Mouse (Mus musculus) liver, embryonic 15.5 days (tissue): ENCODE data around the gene Gm49776. TPM values are rescaled to one million over a fixed set of nuclear protein-coding genes. Genes with fewer than 3 reads are reported as not detected.

Experiments used
- ATAC-seq: fragments of 200-750 bp; cut with Nextera tagmentation; 2 replicates; pipeline ENCODE4 v1.8.0; 2017; ENCODE audit warnings: moderate number of reproducible peaks, mild to moderate bottlenecking, moderate library complexity; ENCODE audit not compliant: insufficient read depth
- H3K27ac ChIP-seq: fragments of 300-500 bp; sonication (generic); replicated peaks from 2 replicates; pipeline ENCODE4 v1.5.1; 2015; ENCODE audit warnings: mild to moderate bottlenecking, inconsistent platforms
- H3K27me3 ChIP-seq: fragments of 300-500 bp; sonication (generic); 2 replicates; pipeline ENCODE4 v1.6.1; 2015; ENCODE audit warnings: mild to moderate bottlenecking, inconsistent platforms
- H3K36me3 ChIP-seq: fragments of 300-500 bp; sonication (generic); replicated peaks from 2 replicates; pipeline ENCODE4 v1.6.1; 2015; ENCODE audit warnings: moderate library complexity, mild to moderate bottlenecking, inconsistent platforms
- H3K4me1 ChIP-seq: fragments of 300-500 bp; sonication (generic); replicated peaks from 2 replicates; pipeline ENCODE4 v1.6.1; 2015; ENCODE audit warnings: inconsistent platforms
- H3K4me2 ChIP-seq: fragments of 300-500 bp; sonication (generic); 2 replicates; pipeline ENCODE4 v1.6.1; 2015; ENCODE audit warnings: moderate library complexity, mild to moderate bottlenecking, inconsistent platforms
- H3K4me3 ChIP-seq: fragments of 300-500 bp; sonication (generic); replicated peaks from 2 replicates; pipeline ENCODE4 v1.5.1; 2015; ENCODE audit warnings: mild to moderate bottlenecking, inconsistent platforms
- H3K9ac ChIP-seq: fragments of 300-500 bp; sonication (generic); 2 replicates; pipeline ENCODE4 v1.6.1; 2015; ENCODE audit warnings: moderate library complexity, mild to moderate bottlenecking, inconsistent platforms
- H3K9me3 ChIP-seq: fragments of 300-500 bp; sonication (generic); replicated peaks from 2 replicates; pipeline ENCODE4 v1.6.1; 2016; ENCODE audit warnings: inconsistent platforms
- WGBS: fragments of 180-500 bp; shearing (Covaris S2); methylation state at CpG from one replicate; pipeline ENCODE4 v1.1.7; 2015; ENCODE audit warnings: mixed read lengths; ENCODE audit not compliant: insufficient replicate concordance; 5-methylcytosine and 5-hydroxymethylcytosine counted together
- polyA plus RNA-seq: library from polyadenylated mRNA; unstranded; fragments of >200 nt; fragmentation: Nextera tagmentation; extraction: Ambion mirVana; gene quantifications from 2 replicates; pipeline ENCODE4 v1.2.1, GENCODE M21; 2015

Gm49776 gene
- polyA plus RNA-seq, 1 experiment from 2014 or later: not detected

- WGBS: 20% methylated on average over 13 of the region's 13 CpGs
- H3K9ac ChIP-seq: peak overlapping the region; percentile 45
- peaks cover 14% of the 10 kb centered on the region for H3K36me3 ChIP-seq
- H3K27ac ChIP-seq: no peak overlapping the region
- peaks cover 41% of the 10 kb centered on the region for H3K4me1 ChIP-seq
- H3K4me2 ChIP-seq: peak overlapping the region; percentile 71
- H3K27me3 ChIP-seq: peaks cover 39% of the 10 kb centered on the region
- ATAC-seq: no peak
- peak overlapping the region; percentile 64 for H3K4me3 ChIP-seq
- no peaks in the 10 kb centered on the region for H3K9me3 ChIP-seq
These were observed 24.0 kb downstream of the Gm49776 start for GRCm38 (mm10) chr16:18233919-18234670.

DNA sequence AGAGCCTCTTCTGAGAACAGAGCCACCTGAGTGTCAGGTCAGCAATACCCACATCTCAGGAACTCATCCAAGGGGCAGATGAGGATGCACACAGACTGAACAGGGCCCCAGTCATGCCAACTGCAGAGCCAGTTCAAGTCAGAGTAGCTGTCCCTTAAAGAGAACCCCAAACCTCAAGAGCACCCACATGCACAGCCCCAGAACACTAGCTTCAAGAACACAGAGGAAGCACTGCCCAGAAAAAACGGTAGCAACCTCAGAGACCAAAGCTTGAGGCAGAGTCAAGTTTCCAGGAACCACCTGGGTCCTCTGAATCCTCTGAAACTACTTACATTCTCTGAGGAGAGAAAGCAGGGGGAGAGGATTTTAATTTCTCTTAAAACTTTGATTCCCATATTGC, 24.7 kb downstream of the Gm49776 start:
- ATAC-seq: no peak
- WGBS: 24% methylated on average over 1 of the region's 1 CpGs
- peaks cover 41% of the 10 kb centered on the region for H3K4me1 ChIP-seq
- no peaks in the 10 kb centered on the region for H3K9me3 ChIP-seq
- H3K27ac ChIP-seq: no peak overlapping the region
- H3K27me3 ChIP-seq: peaks cover 39% of the 10 kb centered on the region
- no peak overlapping the region for H3K4me2 ChIP-seq
- no peak overlapping the region for H3K4me3 ChIP-seq
- peaks cover 8% of the 10 kb centered on the region for H3K36me3 ChIP-seq
- no peak overlapping the region for H3K9ac ChIP-seq

DNA sequence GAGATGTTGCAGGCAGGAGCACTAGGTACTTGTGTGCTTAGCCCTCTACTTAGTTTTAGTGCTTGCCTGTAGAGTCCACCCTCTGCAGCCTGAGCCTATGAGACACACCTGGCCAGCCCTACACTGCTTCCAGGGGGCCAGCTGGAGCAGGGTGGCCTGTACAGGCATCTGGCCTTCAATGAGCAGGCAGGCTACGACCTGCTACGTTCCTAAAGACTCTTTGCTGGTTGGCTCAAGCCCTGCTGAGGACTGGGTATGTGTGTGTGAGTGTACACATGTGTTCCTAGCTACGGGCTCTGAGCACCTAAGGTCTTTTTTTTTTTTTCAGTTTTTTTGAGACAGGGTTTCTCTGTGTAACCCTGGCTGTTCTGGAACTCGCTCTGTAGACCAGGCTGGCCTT, 26.7 kb downstream of the Gm49776 start:
- no peak for ATAC-seq
- Histone ChIP-seq H3K9ac (no peak overlapping the region), H3K4me1 (peaks cover 32% of the 10 kb centered on the region), H3K4me3 (no peak overlapping the region), H3K36me3 (no peaks in the 10 kb centered on the region), H3K27ac (no peak overlapping the region), H3K4me2 (no peak overlapping the region), H3K9me3 (no peaks in the 10 kb centered on the region), H3K27me3 (peaks cover 35% of the 10 kb centered on the region)
- WGBS: 60% methylated on average over 4 of the region's 4 CpGs

- H3K27me3 ChIP-seq: peaks cover 31% of the 10 kb centered on the region
- H3K9ac ChIP-seq: no peak overlapping the region
- no peak for ATAC-seq
- H3K4me3 ChIP-seq: no peak overlapping the region
- peaks cover 28% of the 10 kb centered on the region for H3K4me1 ChIP-seq
- H3K36me3 ChIP-seq: no peaks in the 10 kb centered on the region
- H3K4me2 ChIP-seq: no peak overlapping the region
- no peak overlapping the region for H3K27ac ChIP-seq
- WGBS: 48% methylated on average over 3 of the region's 3 CpGs
- H3K9me3 ChIP-seq: no peaks in the 10 kb centered on the region
These were observed 27.1 kb downstream of the Gm49776 start for GRCm38 (mm10) chr16:18231047-18231446.

- no peak overlapping the region for H3K4me3 ChIP-seq
These were observed 27.5 kb downstream of the Gm49776 start for GRCm38 (mm10) chr16:18230617-18231016.

GRCm38 (mm10) chr16:18229622-18230021, 28.5 kb downstream of the Gm49776 start:
- 63% methylated on average over 11 of the region's 11 CpGs for WGBS
- Histone ChIP-seq H3K36me3 (no peaks in the 10 kb centered on the region), H3K4me2 (no peak overlapping the region), H3K27ac (no peak overlapping the region), H3K9me3 (no peaks in the 10 kb centered on the region), H3K4me1 (peaks cover 14% of the 10 kb centered on the region; the same call in 1 of the 2 replicates), H3K4me3 (no peak overlapping the region), H3K27me3 (peaks cover 17% of the 10 kb centered on the region), H3K9ac (no peak overlapping the region)
- ATAC-seq: no peak

More at GRCm38 (mm10) chr16:18230617-18231016, 27.5 kb downstream of the Gm49776 start:
- 73% methylated on average over 6 of the region's 6 CpGs for WGBS
- no peak overlapping the region for H3K4me2 ChIP-seq
- H3K9me3 ChIP-seq: no peaks in the 10 kb centered on the region
- no peak overlapping the region for H3K27ac ChIP-seq
- H3K9ac ChIP-seq: no peak overlapping the region
- H3K4me1 ChIP-seq: peaks cover 24% of the 10 kb centered on the region; the same call in 1 of the 2 replicates
- H3K36me3 ChIP-seq: no peaks in the 10 kb centered on the region
- H3K27me3 ChIP-seq: peaks cover 27% of the 10 kb centered on the region
- ATAC-seq: no peak

GRCm38 (mm10) chr16:18228856-18229255, 29.3 kb downstream of the Gm49776 start:
- WGBS: 74% methylated on average over 4 of the region's 4 CpGs
- Histone ChIP-seq H3K4me3 (no peak overlapping the region), H3K27me3 (peaks cover 9% of the 10 kb centered on the region), H3K36me3 (no peaks in the 10 kb centered on the region), H3K27ac (no peak overlapping the region), H3K4me1 (peaks cover 9% of the 10 kb centered on the region; the same call in 1 of the 2 replicates), H3K9me3 (no peaks in the 10 kb centered on the region), H3K9ac (no peak overlapping the region), H3K4me2 (no peak overlapping the region)
- no peak for ATAC-seq

GRCm38 (mm10) chr16:18227897-18228422, 30.2 kb downstream of the Gm49776 start:
- no peaks in the 10 kb centered on the region for H3K36me3 ChIP-seq
- peaks cover under 1% of the 10 kb centered on the region; the same call in 1 of the 2 replicates for H3K27me3 ChIP-seq
- H3K9ac ChIP-seq: no peak overlapping the region
- ATAC-seq: peak; percentile 11; the same call in 1 of the 2 replicates
- no peak overlapping the region for H3K4me3 ChIP-seq
- no peak overlapping the region for H3K27ac ChIP-seq
- 73% methylated on average over 20 of the region's 20 CpGs for WGBS
- peaks cover 8% of the 10 kb centered on the region; the same call in 1 of the 2 replicates for H3K4me1 ChIP-seq
- no peaks in the 10 kb centered on the region for H3K9me3 ChIP-seq
- H3K4me2 ChIP-seq: no peak overlapping the region

DNA sequence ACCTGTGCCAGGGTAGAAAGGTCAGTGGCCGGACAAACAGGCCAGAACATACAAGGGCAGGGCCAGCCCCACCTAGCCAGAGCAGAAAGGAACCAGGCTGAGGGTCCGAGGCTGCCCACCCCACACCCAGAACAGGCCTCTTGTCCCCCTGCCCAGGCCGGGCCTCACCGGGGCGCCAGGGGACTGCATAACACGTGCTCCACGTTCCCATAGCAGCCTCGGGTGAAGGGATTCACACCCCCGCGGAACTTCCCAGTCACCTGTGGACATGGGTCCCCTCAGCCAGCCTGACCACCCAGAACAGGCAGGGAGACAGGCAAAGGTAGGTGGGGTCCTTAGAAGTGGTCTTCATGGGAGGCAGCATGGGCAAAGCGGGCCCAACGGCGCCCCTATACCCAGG, 30.9 kb downstream of the Gm49776 start:
- no peak overlapping the region for H3K9ac ChIP-seq
- no peak overlapping the region for H3K27ac ChIP-seq
- no peak for ATAC-seq
- H3K4me1 ChIP-seq: peaks cover 8% of the 10 kb centered on the region; the same call in 1 of the 2 replicates
- H3K9me3 ChIP-seq: no peaks in the 10 kb centered on the region
- H3K4me2 ChIP-seq: no peak overlapping the region
- WGBS: 76% methylated on average over 13 of the region's 13 CpGs
- no peak overlapping the region for H3K4me3 ChIP-seq
- H3K36me3 ChIP-seq: no peaks in the 10 kb centered on the region
- no peaks in the 10 kb centered on the region for H3K27me3 ChIP-seq

- 68% methylated on average over 11 of the region's 11 CpGs for WGBS
These were observed 35.9 kb downstream of the Gm49776 start for GRCm38 (mm10) chr16:18222188-18222587.

GRCm38 (mm10) chr16:18221543-18221898, 36.6 kb downstream of the Gm49776 start:
- Histone ChIP-seq H3K4me1 (no peaks in the 10 kb centered on the region; the same call in none of the 2 replicates), H3K27me3 (no peaks in the 10 kb centered on the region), H3K4me3 (no peak overlapping the region), H3K36me3 (no peaks in the 10 kb centered on the region), H3K9me3 (no peaks in the 10 kb centered on the region), H3K4me2 (no peak overlapping the region), H3K9ac (no peak overlapping the region), H3K27ac (no peak overlapping the region)
- no peak for ATAC-seq
- WGBS: 61% methylated on average over 11 of the region's 11 CpGs

More at GRCm38 (mm10) chr16:18222188-18222587, 35.9 kb downstream of the Gm49776 start:
- no peaks in the 10 kb centered on the region; the same call in none of the 2 replicates for H3K4me1 ChIP-seq
- no peaks in the 10 kb centered on the region for H3K36me3 ChIP-seq
- H3K9ac ChIP-seq: no peak overlapping the region
- no peak overlapping the region for H3K4me2 ChIP-seq
- no peak overlapping the region for H3K27ac ChIP-seq
- ATAC-seq: no peak
- no peak overlapping the region for H3K4me3 ChIP-seq
- H3K27me3 ChIP-seq: no peaks in the 10 kb centered on the region
- H3K9me3 ChIP-seq: no peaks in the 10 kb centered on the region
